Mouse (Mus musculus): Measurements from ENCODE around the gene Eya3. TPM values are rescaled to one million over a fixed set of nuclear protein-coding genes. Genes with fewer than 3 reads are reported as not detected.

Gene Eya3
- total RNA-seq, 2 experiments from 2014 or later = 22.1 to 23.8 TPM

DNA sequence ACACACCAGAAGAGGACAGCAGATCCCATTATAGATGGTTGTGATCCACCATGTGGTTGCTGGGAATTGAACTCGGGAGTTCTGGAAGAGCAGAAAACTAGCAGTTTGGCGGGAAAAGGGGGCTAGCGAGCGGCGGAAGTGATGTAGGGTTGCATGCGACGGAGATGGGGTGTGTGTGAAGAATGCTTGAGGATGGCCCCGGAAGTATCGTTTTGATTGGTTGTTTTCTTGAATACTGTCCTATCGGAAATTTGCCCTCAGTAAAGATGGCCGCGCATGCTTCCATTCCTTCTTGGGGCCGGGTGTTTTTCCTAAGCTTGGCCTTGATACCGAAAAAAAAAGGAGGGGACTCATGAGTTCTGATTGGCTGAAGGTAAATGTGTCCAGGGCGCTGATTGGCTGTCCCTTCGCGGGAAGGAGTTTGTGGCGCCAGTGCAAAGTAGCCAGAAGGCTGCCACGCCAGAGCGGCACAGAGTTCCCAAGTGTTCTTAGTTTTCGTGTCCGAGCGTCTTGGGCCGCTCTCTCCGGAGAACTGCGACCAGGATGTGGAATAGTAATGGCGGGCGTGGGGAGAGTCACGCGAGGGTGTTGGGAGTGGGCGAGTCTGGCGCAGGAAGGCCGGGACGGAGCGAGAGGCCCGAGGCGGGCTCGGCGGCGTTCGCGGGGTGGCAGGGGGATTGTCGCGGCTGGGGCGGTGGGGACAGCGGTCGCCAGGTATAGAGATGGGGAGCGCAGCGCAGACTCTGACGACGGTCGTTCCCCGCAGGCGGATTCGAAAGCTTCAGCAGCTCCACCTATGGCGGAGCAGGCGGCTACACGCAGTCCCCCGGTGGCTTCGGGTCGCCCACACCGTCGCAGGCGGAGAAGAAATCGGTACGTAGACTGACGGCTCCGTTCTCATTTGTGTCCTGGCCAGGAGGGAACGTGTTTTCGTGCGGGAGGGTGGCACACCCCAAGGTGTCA lies 129.4 kb downstream of the Eya3 start, which contains the start of gene Rpa2:
Rpa2 (plus strand) TSS at position 419 of the 963 bp plus-strand sequence.
- intact Hi-C loops (cut with DNase I) = no loop called here
- peak; percentile 97 to 99 for DNase-seq (ENCODE audit: extremely low spot score in 1 of 2, low spot score in 2 of 2)

DNA sequence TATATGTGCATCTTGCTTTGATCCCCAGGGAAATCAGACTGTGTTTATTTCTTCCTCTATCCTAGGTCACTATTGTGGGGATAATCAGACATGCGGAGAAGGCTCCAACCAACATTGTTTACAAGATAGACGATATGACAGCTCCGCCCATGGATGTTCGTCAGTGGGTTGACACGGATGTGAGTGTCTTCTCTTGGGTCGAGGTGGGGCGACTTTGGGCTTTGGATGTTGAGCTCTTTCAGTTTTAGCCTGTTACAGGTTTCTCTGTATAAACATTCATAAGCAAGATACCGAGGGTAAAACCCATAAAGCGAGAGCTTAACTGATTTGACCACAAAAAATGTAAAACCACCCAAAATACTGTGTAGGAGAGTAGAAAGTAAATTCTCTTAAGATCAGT lies 133.0 kb downstream of the Eya3 start:
- intact Hi-C loops (cut with DNase I) = no loop called here

More for the DNA sequence above, 133.0 kb downstream of the Eya3 start:
- no peak for DNase-seq (ENCODE audit: extremely low spot score in 1 of 2, low spot score in 2 of 2)

Other genes with a start within 250 kb of the Eya3 start
- 1 to 10 TPM; 7.7 to 8.5 TPM for gene Phactr4, start 216.5 kb upstream of the Eya3 start, total RNA-seq (2021)
- gene Med18, start 175.1 kb upstream of the Eya3 start, total RNA-seq (2021) = 10 to 100 TPM in 1 of 2 experiments, 1 to 10 TPM in 1; 7.8 to 10.1 TPM
- gene Sesn2, start 128.5 kb upstream of the Eya3 start, total RNA-seq (2021) = 10 to 100 TPM; 10.3 to 13.0 TPM
- gene Atpif1, start 105.3 kb upstream of the Eya3 start, total RNA-seq (2021) = 100 to 1,000 TPM; 662 to 668 TPM
- 10 to 100 TPM; 74.6 to 83.5 TPM for gene Dnajc8, start 103.4 kb upstream of the Eya3 start, total RNA-seq (2021)
- gene Ptafr, start 74.9 kb upstream of the Eya3 start, total RNA-seq (2021) = 1 to 10 TPM; 1.3 to 1.6 TPM
- 1 to 10 TPM; 2.6 to 3.0 TPM for gene Xkr8, start 93.6 kb downstream of the Eya3 start, total RNA-seq (2021)
- gene Smpdl3b, start 118.3 kb downstream of the Eya3 start, total RNA-seq (2021) = 1 to 10 TPM; 2.0 to 2.2 TPM
- 10 to 100 TPM; 13.9 to 15.5 TPM for gene Rpa2, start 129.3 kb downstream of the Eya3 start, total RNA-seq (2021)
- under 1 TPM; 0.47 to 0.49 TPM for gene Themis2, start 157.4 kb downstream of the Eya3 start, total RNA-seq (2021)
- gene Ppp1r8, start 204.2 kb downstream of the Eya3 start, total RNA-seq (2021) = 10 to 100 TPM; 44.9 to 45.0 TPM
- 100 to 1,000 TPM; 117 to 123 TPM for gene Stx12, start 245.5 kb downstream of the Eya3 start, total RNA-seq (2021)